In genomic region chr6:50489380-50489779, GRCm38 (mm10) we compare ENCODE assay signal across 13 mouse cellular contexts.
"Had no signal": no experiment of that assay in that cellular context is flagged by ENCODE, and none has a peak within 500 bp of the region (broad histone marks: within the 10 kb centered on the region; RNA-seq: fewer than 3 reads in every experiment).

No protein-coding gene starts in this region.

- H3K4me1 ChIP-seq: limb, embryonic 12.5 days; liver, embryonic 13.5 days; stomach, embryonic 15.5 days had no signal

- H3K4me2 ChIP-seq: limb, embryonic 12.5 days; liver, embryonic 13.5 days; stomach, embryonic 15.5 days had no signal

- H3K9ac ChIP-seq: limb, embryonic 12.5 days; liver, embryonic 13.5 days; liver, postnatal 0 days; stomach, embryonic 15.5 days had no signal

- H3K27me3 ChIP-seq: limb, embryonic 12.5 days; liver, embryonic 13.5 days; stomach, embryonic 15.5 days had no signal

- H3K27ac ChIP-seq: layer of hippocampus, adult 2 months; limb, embryonic 12.5 days; liver, embryonic 13.5 days; stomach, embryonic 15.5 days had no signal

- H3K9me3 ChIP-seq: limb, embryonic 12.5 days; liver, embryonic 13.5 days; stomach, embryonic 15.5 days had no signal

- ATAC-seq: liver, postnatal 0 days had no signal

- H3K4me3 ChIP-seq: layer of hippocampus, adult 2 months; limb, embryonic 12.5 days; liver, embryonic 13.5 days; stomach, embryonic 15.5 days had no signal

- H3K36me3 ChIP-seq: limb, embryonic 12.5 days; liver, embryonic 13.5 days; stomach, embryonic 15.5 days had no signal

- DNase-seq: kidney, adult 18-20 months; kidney, postnatal 10 days; kidney, postnatal 4 days; liver; liver, embryonic 13.5 days; liver, postnatal 0 days; retina, postnatal 1 day; right cerebral cortex, postnatal 4 days; thymus, adult 2 months; thymus, postnatal 25 days had no signal
